Mouse (Mus musculus): ENCODE measurements at regions not wholly inside any gene's neighbourhood (a gene's known extent, or its start where the extent isn't known, plus 50 kb on each side); places are given as distances from the start of the nearest gene placed in this dataset.

- TF ChIP-seq POLR2A (IDR thresholded peaks at IDR 0.05; ENCODE audit: borderline replicate concordance, extremely low read depth, insufficient read depth, insufficient read length) = no peak
- Histone ChIP-seq H3K9ac (ENCODE audit: low read depth, low read length, severe bottlenecking) (no peak overlapping the region), H3K4me3 (replicated peaks; ENCODE audit: low read length) (no peak overlapping the region), H3K27me3 (ENCODE audit: control insufficient read depth, insufficient read depth, low read length) (no peaks in the 10 kb centered on the region), H3K27ac (replicated peaks; ENCODE audit: low read depth, low read length) (no peak overlapping the region), H3K36me3 (ENCODE audit: control insufficient read depth, insufficient read depth, low read length) (no peaks in the 10 kb centered on the region), H3K4me1 (ENCODE audit: control insufficient read depth, insufficient read depth, low read length) (peaks cover 20% of the 10 kb centered on the region), H3K4me2 (replicated peaks; ENCODE audit: low read depth, low read length, severe bottlenecking) (no peak overlapping the region), H3K9me3 (ENCODE audit: control insufficient read depth, low read length) (no peaks in the 10 kb centered on the region)
- ATAC-seq (ENCODE audit: low FRiP score, low read depth) (no peak), DNase-seq (ENCODE audit: low spot score) (no peak)
- 45% methylated on average over 6 of the region's 6 CpGs for WGBS
Observed at GRCm38 (mm10) chr14:46682728-46683127, 77.6 kb upstream of the Cdkn3 start.

GRCm38 (mm10) chr14:46678935-46679334 lies 81.4 kb upstream of the Cdkn3 start:
- Histone ChIP-seq H3K9me3 (ENCODE audit: control insufficient read depth, low read length) (no peaks in the 10 kb centered on the region), H3K27ac (replicated peaks; ENCODE audit: low read depth, low read length) (no peak overlapping the region), H3K4me2 (replicated peaks; ENCODE audit: low read depth, low read length, severe bottlenecking) (no peak overlapping the region), H3K27me3 (ENCODE audit: control insufficient read depth, insufficient read depth, low read length) (no peaks in the 10 kb centered on the region; the same call in 1 of the 2 replicates), H3K4me1 (ENCODE audit: control insufficient read depth, insufficient read depth, low read length) (peaks cover 20% of the 10 kb centered on the region), H3K36me3 (ENCODE audit: control insufficient read depth, insufficient read depth, low read length) (no peaks in the 10 kb centered on the region), H3K9ac (ENCODE audit: low read depth, low read length, severe bottlenecking) (no peak overlapping the region), H3K4me3 (replicated peaks; ENCODE audit: low read length) (no peak overlapping the region)
- ATAC-seq (ENCODE audit: low FRiP score, low read depth) (no peak), DNase-seq (ENCODE audit: low spot score) (no peak)
- 52% methylated on average over 4 of the region's 4 CpGs for WGBS
- TF ChIP-seq POLR2A (IDR thresholded peaks at IDR 0.05; ENCODE audit: borderline replicate concordance, extremely low read depth, insufficient read depth, insufficient read length) = no peak

GRCm38 (mm10) chr14:46671482-46672225 lies 88.7 kb upstream of the Cdkn3 start:
- Histone ChIP-seq H3K27me3 (ENCODE audit: control insufficient read depth, insufficient read depth, low read length) (no peaks in the 10 kb centered on the region), H3K4me1 (ENCODE audit: control insufficient read depth, insufficient read depth, low read length) (peaks cover 7% of the 10 kb centered on the region; the same call in 1 of the 2 replicates), H3K4me3 (replicated peaks; ENCODE audit: low read length) (no peak overlapping the region), H3K9ac (ENCODE audit: low read depth, low read length, severe bottlenecking) (no peak overlapping the region), H3K36me3 (ENCODE audit: control insufficient read depth, insufficient read depth, low read length) (no peaks in the 10 kb centered on the region), H3K27ac (replicated peaks; ENCODE audit: low read depth, low read length) (no peak overlapping the region), H3K4me2 (replicated peaks; ENCODE audit: low read depth, low read length, severe bottlenecking) (no peak overlapping the region), H3K9me3 (ENCODE audit: control insufficient read depth, low read length) (no peaks in the 10 kb centered on the region)
- ATAC-seq (ENCODE audit: low FRiP score, low read depth) (peak; percentile 75), DNase-seq (ENCODE audit: low spot score) (peak; percentile 48)
- no peak for TF ChIP-seq POLR2A (IDR thresholded peaks at IDR 0.05; ENCODE audit: borderline replicate concordance, extremely low read depth, insufficient read depth, insufficient read length)
- 50% methylated on average over 9 of the region's 9 CpGs for WGBS

GRCm38 (mm10) chr14:46671062-46671461 lies 89.3 kb upstream of the Cdkn3 start:
- Histone ChIP-seq H3K27ac (replicated peaks; ENCODE audit: low read depth, low read length) (no peak overlapping the region), H3K4me1 (ENCODE audit: control insufficient read depth, insufficient read depth, low read length) (peaks cover 7% of the 10 kb centered on the region; the same call in 1 of the 2 replicates), H3K9ac (ENCODE audit: low read depth, low read length, severe bottlenecking) (no peak overlapping the region), H3K4me3 (replicated peaks; ENCODE audit: low read length) (no peak overlapping the region), H3K36me3 (ENCODE audit: control insufficient read depth, insufficient read depth, low read length) (no peaks in the 10 kb centered on the region), H3K4me2 (replicated peaks; ENCODE audit: low read depth, low read length, severe bottlenecking) (no peak overlapping the region), H3K27me3 (ENCODE audit: control insufficient read depth, insufficient read depth, low read length) (no peaks in the 10 kb centered on the region), H3K9me3 (ENCODE audit: control insufficient read depth, low read length) (no peaks in the 10 kb centered on the region)
- WGBS = 51% methylated on average over 2 of the region's 2 CpGs
- ATAC-seq (ENCODE audit: low FRiP score, low read depth) = peak; percentile 81
- TF ChIP-seq POLR2A (IDR thresholded peaks at IDR 0.05; ENCODE audit: borderline replicate concordance, extremely low read depth, insufficient read depth, insufficient read length) = no peak
- DNase-seq (ENCODE audit: low spot score) = peak; percentile 36

- Histone ChIP-seq H3K4me1 (ENCODE audit: control insufficient read depth, insufficient read depth, low read length) (peaks cover 7% of the 10 kb centered on the region; the same call in 1 of the 2 replicates), H3K4me3 (replicated peaks; ENCODE audit: low read length) (no peak overlapping the region), H3K27ac (replicated peaks; ENCODE audit: low read depth, low read length) (no peak overlapping the region), H3K4me2 (replicated peaks; ENCODE audit: low read depth, low read length, severe bottlenecking) (no peak overlapping the region), H3K9ac (ENCODE audit: low read depth, low read length, severe bottlenecking) (no peak overlapping the region), H3K9me3 (ENCODE audit: control insufficient read depth, low read length) (no peaks in the 10 kb centered on the region), H3K36me3 (ENCODE audit: control insufficient read depth, insufficient read depth, low read length) (no peaks in the 10 kb centered on the region), H3K27me3 (ENCODE audit: control insufficient read depth, insufficient read depth, low read length) (no peaks in the 10 kb centered on the region)
- no peak for TF ChIP-seq POLR2A (IDR thresholded peaks at IDR 0.05; ENCODE audit: borderline replicate concordance, extremely low read depth, insufficient read depth, insufficient read length)
- DNase-seq (ENCODE audit: low spot score) = no peak
- 59% methylated on average over 20 of the region's 20 CpGs for WGBS
- ATAC-seq (ENCODE audit: low FRiP score, low read depth) = no peak
Observed at GRCm38 (mm10) chr14:46670221-46671046, 89.9 kb upstream of the Cdkn3 start.
